Mouse (Mus musculus): Measurements from ENCODE around the gene Rap1gap. TPM values are rescaled to one million over a fixed set of nuclear protein-coding genes. Genes with fewer than 3 reads are reported as not detected.

The Rap1gap gene
- 80.7 and 83.9 TPM in 2 replicates for polyA plus RNA-seq (2014; fragmentation: Nextera tagmentation; extraction: Ambion mirVana)

DNA sequence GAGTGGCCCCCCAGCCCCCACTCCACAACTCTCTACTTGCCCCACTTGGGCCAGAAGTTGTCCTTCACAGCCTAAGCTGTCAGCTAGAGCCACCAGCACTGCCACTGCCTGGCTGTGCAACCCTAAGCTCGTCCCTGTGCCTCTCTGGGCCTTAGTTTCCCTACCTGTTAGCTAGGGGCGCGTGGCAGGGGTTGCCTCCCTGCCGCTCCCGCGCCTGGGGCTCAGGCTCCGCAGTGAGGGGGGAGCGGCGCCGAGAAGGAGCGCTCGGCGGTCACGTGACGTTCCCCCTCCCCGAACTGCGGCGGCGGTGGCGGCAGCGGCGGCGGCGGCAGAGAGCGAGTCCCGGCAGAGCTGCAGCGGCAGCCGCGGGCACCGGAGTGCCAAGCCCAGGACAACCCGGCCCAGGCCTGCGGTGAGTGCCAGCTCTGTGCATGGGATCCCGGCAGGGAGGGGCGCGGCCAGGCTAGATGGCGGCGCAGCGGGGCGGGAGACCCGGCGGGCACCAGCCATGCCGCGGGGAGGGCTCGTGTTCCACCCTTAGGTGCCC lies at the start of gene Rap1gap:
Gene Rap1gap, plus strand, starts transcription at position 294 of the 547 bp plus-strand sequence.
- DNase-seq (ENCODE audit: low spot score), result peak; percentile 48
- H3K27ac ChIP-seq, result peak within 1 kb of the TSS; percentile 55

DNA sequence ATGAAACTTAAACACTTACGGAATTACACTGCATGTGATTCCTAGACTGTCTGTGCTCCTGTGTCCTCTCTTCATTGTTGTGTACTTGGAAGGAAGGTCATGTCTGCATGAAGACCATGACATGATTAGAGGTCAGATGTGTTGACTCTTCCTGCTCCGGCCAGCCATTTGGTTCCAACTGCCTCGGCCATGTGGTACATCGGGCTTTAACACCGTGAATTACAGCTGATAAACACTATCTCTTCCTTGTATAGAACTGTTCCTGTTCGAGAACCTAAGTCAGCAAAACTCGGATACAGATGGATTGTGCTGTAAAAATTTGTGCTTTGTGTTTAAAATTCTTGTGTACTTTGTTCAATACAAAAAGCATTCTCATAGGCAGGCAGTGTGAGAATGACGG lies 41.7 kb upstream of the Rap1gap start:
- ATAC-seq (ENCODE audit: low FRiP score) (no peak), DNase-seq (ENCODE audit: low spot score) (no peak)
- no peaks in the 10 kb centered on the region for H3K4me1 ChIP-seq (replicated peaks; ENCODE audit: control insufficient read depth, insufficient read depth, low read length)
- WGBS, result 93% methylated on average over 8 of the region's 8 CpGs
- no peak overlapping the region for H3K9ac ChIP-seq
- no peak overlapping the region for H3K4me2 ChIP-seq (replicated peaks)
- no peak overlapping the region for H3K27ac ChIP-seq
- peaks cover 93% of the 10 kb centered on the region for H3K36me3 ChIP-seq (replicated peaks; ENCODE audit: control insufficient read depth, insufficient read depth)
- H3K4me3 ChIP-seq (replicated peaks; ENCODE audit: low read length), result no peak overlapping the region
- H3K9me3 ChIP-seq (ENCODE audit: control insufficient read depth, low read length), result no peaks in the 10 kb centered on the region
- H3K27me3 ChIP-seq (ENCODE audit: control insufficient read depth, insufficient read depth, low read length), result no peaks in the 10 kb centered on the region

More for the DNA sequence above, at the start of gene Rap1gap:
- Histone ChIP-seq H3K9ac (peak within 1 kb of the TSS; percentile 92), H3K27me3 (ENCODE audit: control insufficient read depth, insufficient read depth, low read length) (no peaks in the 10 kb centered on the region), H3K36me3 (replicated peaks; ENCODE audit: control insufficient read depth, insufficient read depth) (no peaks in the 10 kb centered on the region), H3K4me1 (replicated peaks; ENCODE audit: control insufficient read depth, insufficient read depth, low read length) (peaks cover 47% of the 10 kb centered on the region), H3K4me3 (replicated peaks; ENCODE audit: low read length) (peak within 1 kb of the TSS; percentile 68), H3K9me3 (ENCODE audit: control insufficient read depth, low read length) (no peaks in the 10 kb centered on the region), H3K4me2 (replicated peaks) (peak within 1 kb of the TSS; percentile 85)
- ATAC-seq (ENCODE audit: low FRiP score), result peak; percentile 71
- under 1% methylated on average over 42 of the region's 44 CpGs for WGBS

DNA sequence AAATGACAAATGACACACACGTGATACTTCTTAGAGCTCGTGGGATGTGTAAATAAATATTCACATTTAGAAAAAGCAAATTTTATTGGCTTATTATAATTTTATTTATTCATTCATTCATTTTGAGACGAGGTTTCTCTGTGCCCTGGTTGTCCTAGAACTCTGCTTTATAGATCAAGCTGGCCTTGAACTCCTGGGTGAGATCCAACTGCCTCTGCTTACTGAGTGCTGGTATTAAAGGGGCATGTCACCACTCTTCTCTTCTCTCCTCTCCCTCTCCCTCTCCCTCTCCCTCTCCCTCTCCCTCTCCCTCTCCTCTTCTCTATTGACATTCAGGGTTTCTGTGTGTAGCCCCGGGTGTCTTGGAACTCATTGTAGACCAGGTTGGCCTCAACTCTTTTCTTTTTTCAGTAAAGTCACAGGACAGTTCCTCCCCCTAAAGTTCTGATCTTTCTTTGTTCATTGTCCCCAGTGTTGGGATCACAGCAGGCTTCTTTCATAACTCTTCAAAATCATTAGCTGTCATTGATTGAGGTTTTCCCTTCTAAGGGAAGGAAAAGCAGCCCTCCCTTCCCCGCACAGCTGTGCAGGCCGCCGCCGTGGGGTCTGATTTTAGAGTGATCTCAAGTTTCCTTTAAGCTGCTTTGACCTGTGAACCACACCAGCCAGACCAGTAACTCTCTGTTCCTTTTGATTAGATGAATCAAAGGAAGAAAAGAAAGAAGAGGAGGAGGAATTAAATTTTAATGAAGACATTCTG lies 36.9 kb upstream of the Rap1gap start:
- no peaks in the 10 kb centered on the region for H3K27me3 ChIP-seq (ENCODE audit: control insufficient read depth, insufficient read depth, low read length)
- ATAC-seq (ENCODE audit: low FRiP score) (no peak), DNase-seq (ENCODE audit: low spot score) (no peak)
- H3K9me3 ChIP-seq (ENCODE audit: control insufficient read depth, low read length), result no peaks in the 10 kb centered on the region
- H3K36me3 ChIP-seq (replicated peaks; ENCODE audit: control insufficient read depth, insufficient read depth), result peaks cover 92% of the 10 kb centered on the region
- H3K4me2 ChIP-seq (replicated peaks), result no peak overlapping the region
- WGBS, result 57% methylated on average over 8 of the region's 8 CpGs
- no peak overlapping the region for H3K4me3 ChIP-seq (replicated peaks; ENCODE audit: low read length)
- H3K4me1 ChIP-seq (replicated peaks; ENCODE audit: control insufficient read depth, insufficient read depth, low read length), result no peaks in the 10 kb centered on the region
- H3K9ac ChIP-seq, result no peak overlapping the region
- no peak overlapping the region for H3K27ac ChIP-seq

DNA sequence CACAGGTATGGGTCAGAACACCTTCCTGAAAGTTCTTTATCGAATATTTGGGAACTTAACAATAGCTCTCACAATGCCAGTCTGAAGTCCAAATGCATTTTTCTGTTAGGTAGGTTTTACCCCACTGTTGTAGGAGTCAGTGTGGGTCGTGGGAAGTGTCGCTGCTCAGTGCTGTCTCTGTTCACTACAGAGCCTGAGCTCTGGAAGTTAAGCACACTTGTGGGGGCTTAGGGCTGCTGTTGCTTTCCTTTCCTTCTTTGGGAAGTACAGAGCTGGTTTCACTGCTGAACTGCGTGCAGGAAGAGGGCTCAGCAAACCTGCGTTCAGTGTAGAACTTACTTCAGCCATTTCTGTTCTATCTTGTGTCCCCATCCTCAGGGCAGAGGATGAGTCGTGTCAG lies 36.1 kb upstream of the Rap1gap start:
- Histone ChIP-seq H3K27ac (no peak overlapping the region), H3K4me3 (replicated peaks; ENCODE audit: low read length) (no peak overlapping the region), H3K9ac (no peak overlapping the region), H3K4me1 (replicated peaks; ENCODE audit: control insufficient read depth, insufficient read depth, low read length) (no peaks in the 10 kb centered on the region), H3K36me3 (replicated peaks; ENCODE audit: control insufficient read depth, insufficient read depth) (peaks cover 92% of the 10 kb centered on the region), H3K9me3 (ENCODE audit: control insufficient read depth, low read length) (no peaks in the 10 kb centered on the region), H3K27me3 (ENCODE audit: control insufficient read depth, insufficient read depth, low read length) (no peaks in the 10 kb centered on the region), H3K4me2 (replicated peaks) (no peak overlapping the region)
- DNase-seq (ENCODE audit: low spot score), result no peak
- 84% methylated on average over 6 of the region's 6 CpGs for WGBS
- ATAC-seq (ENCODE audit: low FRiP score), result no peak

DNA sequence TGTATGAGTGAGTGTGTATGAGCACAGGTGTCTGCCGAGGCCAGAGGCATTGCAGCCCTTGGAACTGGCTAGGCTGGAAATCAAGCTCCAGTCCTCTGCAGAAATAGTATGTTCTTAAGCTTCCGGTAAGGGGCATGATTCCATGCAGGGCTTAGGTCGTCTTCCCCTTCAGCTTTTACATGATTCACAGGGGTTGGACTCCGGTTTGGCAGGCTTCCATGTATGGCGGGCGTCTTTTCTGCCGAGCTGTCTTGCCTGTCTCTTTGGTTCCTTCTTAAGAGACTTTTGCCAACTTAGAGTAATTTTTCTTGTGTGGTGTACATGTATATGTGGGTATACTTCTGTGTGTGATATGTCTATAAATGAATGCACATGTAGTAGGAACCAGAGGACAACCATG lies 35.2 kb upstream of the Rap1gap start:
- H3K9ac ChIP-seq, result no peak overlapping the region
- no peaks in the 10 kb centered on the region for H3K9me3 ChIP-seq (ENCODE audit: control insufficient read depth, low read length)
- ATAC-seq (ENCODE audit: low FRiP score) (no peak), DNase-seq (ENCODE audit: low spot score) (no peak)
- H3K27me3 ChIP-seq (ENCODE audit: control insufficient read depth, insufficient read depth, low read length), result no peaks in the 10 kb centered on the region
- no peak overlapping the region for H3K27ac ChIP-seq
- no peak overlapping the region for H3K4me2 ChIP-seq (replicated peaks)
- no peaks in the 10 kb centered on the region for H3K4me1 ChIP-seq (replicated peaks; ENCODE audit: control insufficient read depth, insufficient read depth, low read length)
- no peak overlapping the region for H3K4me3 ChIP-seq (replicated peaks; ENCODE audit: low read length)
- WGBS, result 75% methylated on average over 7 of the region's 7 CpGs
- H3K36me3 ChIP-seq (replicated peaks; ENCODE audit: control insufficient read depth, insufficient read depth), result peaks cover 91% of the 10 kb centered on the region

DNA sequence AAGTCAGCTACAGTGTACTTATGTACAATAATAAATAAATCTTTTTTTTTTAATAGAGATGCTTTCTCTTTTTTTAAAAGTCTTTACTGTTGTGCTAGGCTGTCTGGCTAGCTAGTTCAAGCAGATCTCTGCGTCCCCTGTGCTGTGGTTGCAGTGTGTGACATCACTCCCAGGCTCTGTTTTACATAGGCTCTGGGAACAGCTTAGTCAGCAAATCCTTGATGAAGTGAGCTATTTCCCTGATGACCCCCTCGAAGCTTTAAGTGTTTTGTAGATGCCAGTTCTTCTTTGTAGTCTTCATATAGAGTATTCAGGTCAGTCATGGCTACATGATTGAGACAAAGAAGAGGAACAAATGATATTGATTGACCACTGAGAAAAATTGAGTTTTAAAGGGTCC lies 34.4 kb upstream of the Rap1gap start:
- DNase-seq (ENCODE audit: low spot score) (no peak), ATAC-seq (ENCODE audit: low FRiP score) (no peak)
- no peaks in the 10 kb centered on the region for H3K27me3 ChIP-seq (ENCODE audit: control insufficient read depth, insufficient read depth, low read length)
- no peaks in the 10 kb centered on the region for H3K4me1 ChIP-seq (replicated peaks; ENCODE audit: control insufficient read depth, insufficient read depth, low read length)
- H3K9me3 ChIP-seq (ENCODE audit: control insufficient read depth, low read length), result no peaks in the 10 kb centered on the region
- H3K9ac ChIP-seq, result no peak overlapping the region
- H3K36me3 ChIP-seq (replicated peaks; ENCODE audit: control insufficient read depth, insufficient read depth), result peaks cover 91% of the 10 kb centered on the region
- 83% methylated on average over 2 of the region's 2 CpGs for WGBS
- H3K4me3 ChIP-seq (replicated peaks; ENCODE audit: low read length), result no peak overlapping the region
- H3K4me2 ChIP-seq (replicated peaks), result no peak overlapping the region
- H3K27ac ChIP-seq, result no peak overlapping the region

DNA sequence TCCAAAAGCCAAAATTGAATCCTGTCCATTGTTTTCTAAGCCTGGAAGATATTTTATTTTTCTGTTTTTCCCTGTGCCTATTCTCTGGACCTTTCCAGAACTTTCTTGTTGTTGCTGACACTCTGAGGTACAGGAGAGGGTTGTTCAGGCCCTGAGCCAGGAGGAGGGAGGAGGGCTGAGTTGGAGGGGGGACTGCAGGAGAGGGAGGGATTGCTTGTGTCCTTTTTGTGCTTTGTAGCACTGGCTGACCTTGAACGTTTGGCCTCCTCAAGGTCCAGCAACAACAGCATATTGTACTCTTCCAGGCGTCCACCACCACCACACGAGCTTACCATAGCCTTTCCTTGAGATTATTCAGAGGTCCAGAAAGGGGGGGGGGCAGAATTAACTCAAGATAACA lies 32.9 kb upstream of the Rap1gap start:
- ATAC-seq (ENCODE audit: low FRiP score) (no peak), DNase-seq (ENCODE audit: low spot score) (no peak)
- WGBS, result 82% methylated on average over 3 of the region's 3 CpGs
- no peak overlapping the region for H3K27ac ChIP-seq
- H3K4me1 ChIP-seq (replicated peaks; ENCODE audit: control insufficient read depth, insufficient read depth, low read length), result no peaks in the 10 kb centered on the region
- no peaks in the 10 kb centered on the region for H3K27me3 ChIP-seq (ENCODE audit: control insufficient read depth, insufficient read depth, low read length)
- no peak overlapping the region for H3K4me2 ChIP-seq (replicated peaks)
- peaks cover 91% of the 10 kb centered on the region for H3K36me3 ChIP-seq (replicated peaks; ENCODE audit: control insufficient read depth, insufficient read depth)
- no peaks in the 10 kb centered on the region for H3K9me3 ChIP-seq (ENCODE audit: control insufficient read depth, low read length)
- no peak overlapping the region for H3K9ac ChIP-seq
- no peak overlapping the region for H3K4me3 ChIP-seq (replicated peaks; ENCODE audit: low read length)

DNA sequence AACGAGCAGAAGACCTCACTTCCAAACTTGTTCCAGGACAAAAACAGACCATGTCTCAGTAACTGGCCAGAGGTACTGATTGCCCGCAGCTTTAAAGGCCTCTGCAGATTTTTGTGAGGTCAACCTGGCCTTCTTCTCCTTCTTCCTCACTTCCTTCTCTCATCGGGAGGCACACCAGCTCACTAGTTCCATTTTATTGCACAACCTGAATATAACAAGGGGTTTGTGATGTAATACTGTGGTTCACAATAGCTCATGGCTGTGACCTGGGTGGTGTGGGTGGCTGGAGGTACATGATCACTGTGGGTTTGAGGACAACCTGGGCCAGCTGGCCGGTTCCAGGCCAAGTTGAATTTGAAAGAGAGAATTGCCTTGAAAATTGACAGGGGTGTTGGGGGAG lies 31.1 kb upstream of the Rap1gap start:
- H3K9ac ChIP-seq, result no peak overlapping the region
- no peaks in the 10 kb centered on the region for H3K27me3 ChIP-seq (ENCODE audit: control insufficient read depth, insufficient read depth, low read length)
- H3K36me3 ChIP-seq (replicated peaks; ENCODE audit: control insufficient read depth, insufficient read depth), result peaks cover 95% of the 10 kb centered on the region
- H3K4me3 ChIP-seq (replicated peaks; ENCODE audit: low read length), result no peak overlapping the region
- DNase-seq (ENCODE audit: low spot score), result no peak
- H3K4me1 ChIP-seq (replicated peaks; ENCODE audit: control insufficient read depth, insufficient read depth, low read length), result no peaks in the 10 kb centered on the region
- H3K4me2 ChIP-seq (replicated peaks), result no peak overlapping the region
- ATAC-seq (ENCODE audit: low FRiP score), result no peak
- H3K27ac ChIP-seq, result no peak overlapping the region
- no peaks in the 10 kb centered on the region for H3K9me3 ChIP-seq (ENCODE audit: control insufficient read depth, low read length)
- 92% methylated on average over 4 of the region's 4 CpGs for WGBS

DNA sequence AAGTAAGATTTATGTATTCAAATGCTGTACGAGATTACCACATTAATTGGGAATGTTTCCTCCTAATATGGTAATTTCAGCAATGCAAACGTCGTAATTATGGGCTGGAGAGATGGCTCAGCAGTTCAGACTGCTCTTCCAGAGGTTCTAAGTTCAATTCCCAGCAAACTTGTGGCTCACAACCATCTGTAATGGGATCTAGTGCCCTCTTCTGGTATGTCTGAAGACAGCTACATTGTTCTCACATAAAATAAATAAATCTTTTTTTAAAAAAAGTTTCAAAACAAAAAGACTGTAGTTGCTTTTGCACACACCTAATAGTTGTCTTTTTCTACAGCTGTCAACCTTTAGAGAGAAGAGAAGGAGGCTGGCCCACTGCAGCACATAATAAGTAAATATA lies 27.9 kb upstream of the Rap1gap start:
- 88% methylated on average over 3 of the region's 3 CpGs for WGBS
- Histone ChIP-seq H3K9ac (no peak overlapping the region), H3K4me3 (replicated peaks; ENCODE audit: low read length) (no peak overlapping the region), H3K36me3 (replicated peaks; ENCODE audit: control insufficient read depth, insufficient read depth) (peaks cover 95% of the 10 kb centered on the region), H3K4me1 (replicated peaks; ENCODE audit: control insufficient read depth, insufficient read depth, low read length) (no peaks in the 10 kb centered on the region), H3K4me2 (replicated peaks) (no peak overlapping the region), H3K27me3 (ENCODE audit: control insufficient read depth, insufficient read depth, low read length) (no peaks in the 10 kb centered on the region), H3K9me3 (ENCODE audit: control insufficient read depth, low read length) (no peaks in the 10 kb centered on the region), H3K27ac (no peak overlapping the region)
- DNase-seq (ENCODE audit: low spot score), result no peak
- no peak for ATAC-seq (ENCODE audit: low FRiP score)

Data from hindbrain, embryonic 14.5 days (tissue).